Mouse (Mus musculus): ENCODE measurements around the gene AY074887. TPM values are rescaled to one million over a fixed set of nuclear protein-coding genes. Genes with fewer than 3 reads are reported as not detected.

Gene AY074887
- polyA plus RNA-seq, 1 experiment from 2014 or later = 1.0 TPM

DNA sequence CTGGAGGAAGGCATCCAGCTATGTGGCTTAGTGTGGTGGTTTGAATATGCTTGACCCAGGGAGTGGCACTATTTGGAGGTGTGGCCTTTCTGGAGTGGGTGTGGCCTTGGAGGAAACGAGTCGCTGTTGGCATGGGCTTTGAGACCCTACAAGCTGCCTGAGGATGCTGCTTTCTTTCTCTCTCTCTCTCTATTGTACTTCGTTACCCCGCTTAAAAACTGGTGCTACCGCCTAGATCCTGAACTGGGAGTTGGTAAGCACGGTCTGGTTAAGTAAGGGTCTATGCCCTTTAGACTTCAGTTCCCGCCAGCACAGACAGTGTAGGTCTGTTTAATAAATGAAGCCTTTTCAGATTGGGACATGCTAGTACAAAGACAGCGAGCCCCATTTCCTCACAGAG lies 34.4 kb downstream of the AY074887 start:
- ATAC-seq (ENCODE audit: insufficient number of reproducible peaks, low FRiP score, low TSS enrichment, low read depth) = no peak
- H3K27me3 ChIP-seq = no peaks in the 10 kb centered on the region
- no peak overlapping the region for H3K9ac ChIP-seq
- H3K4me1 ChIP-seq = 0 out of 2 replicates have a peak, but pooled peaks cover 6% of the 10 kb centered on the region
- H3K36me3 ChIP-seq = peaks cover 4% of the 10 kb centered on the region; the same call in 1 of the 2 replicates
- H3K9me3 ChIP-seq (replicated peaks) = no peaks in the 10 kb centered on the region
- 67% methylated on average over 8 of the region's 8 CpGs for WGBS
- peak overlapping the region; percentile 91 for H3K4me2 ChIP-seq (replicated peaks)
- H3K4me3 ChIP-seq (replicated peaks) = peak overlapping the region; percentile 72
- no peak overlapping the region for H3K27ac ChIP-seq (replicated peaks)

DNA sequence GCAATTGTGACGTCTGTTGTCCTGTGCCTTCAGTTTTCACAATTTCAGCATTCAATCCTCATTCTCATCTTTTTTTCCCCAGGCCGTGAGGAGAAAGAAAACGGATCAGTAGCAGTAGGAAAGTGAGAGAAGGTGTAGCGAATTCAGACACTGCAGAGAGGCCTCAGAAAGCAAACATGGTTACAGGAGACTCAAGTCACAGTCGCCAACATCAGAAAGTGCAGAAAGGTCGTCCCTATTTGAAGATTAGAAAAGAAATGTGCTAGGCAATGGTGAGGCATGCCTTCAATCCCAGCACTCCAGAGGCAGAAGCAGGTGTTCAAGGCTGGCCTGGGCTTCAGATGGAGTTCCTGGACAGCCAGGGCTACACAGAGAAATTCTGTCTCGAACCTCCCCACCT lies 35.2 kb downstream of the AY074887 start:
- H3K4me3 ChIP-seq (replicated peaks) = no peak overlapping the region
- 64% methylated on average over 7 of the region's 7 CpGs for WGBS
- H3K36me3 ChIP-seq = peaks cover 4% of the 10 kb centered on the region; the same call in 1 of the 2 replicates
- no peak overlapping the region for H3K9ac ChIP-seq
- no peak overlapping the region for H3K27ac ChIP-seq (replicated peaks)
- no peaks in the 10 kb centered on the region for H3K27me3 ChIP-seq
- H3K9me3 ChIP-seq (replicated peaks) = no peaks in the 10 kb centered on the region
- 0 out of 2 replicates have a peak, but pooled peaks cover 6% of the 10 kb centered on the region for H3K4me1 ChIP-seq
- no peak for ATAC-seq (ENCODE audit: insufficient number of reproducible peaks, low FRiP score, low TSS enrichment, low read depth)
- H3K4me2 ChIP-seq (replicated peaks) = no peak overlapping the region

DNA sequence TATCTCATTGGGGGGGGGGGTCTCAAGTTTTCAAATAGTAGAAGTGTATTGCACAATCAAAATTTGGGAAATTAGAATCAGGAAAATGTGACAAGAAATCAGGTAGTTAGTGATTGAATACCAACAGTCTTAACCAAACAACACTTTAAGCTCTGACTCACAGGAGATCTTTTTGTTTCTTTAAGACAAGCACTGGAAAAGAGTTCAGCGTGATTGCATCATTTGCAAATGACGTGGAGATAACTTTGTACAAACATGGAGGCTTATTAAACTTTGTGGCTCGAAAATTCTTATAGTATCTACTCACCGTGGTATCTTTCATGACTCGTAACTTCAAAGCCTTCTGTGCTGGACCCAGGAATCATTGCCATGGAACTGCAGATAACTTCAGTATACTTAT lies 41.4 kb downstream of the AY074887 start:
- Histone ChIP-seq H3K36me3 (peaks cover 45% of the 10 kb centered on the region), H3K4me1 (no peaks in the 10 kb centered on the region), H3K27me3 (no peaks in the 10 kb centered on the region), H3K9me3 (replicated peaks) (no peaks in the 10 kb centered on the region), H3K27ac (replicated peaks) (no peak overlapping the region), H3K4me3 (replicated peaks) (no peak overlapping the region), H3K4me2 (replicated peaks) (no peak overlapping the region), H3K9ac (no peak overlapping the region)
- ATAC-seq (ENCODE audit: insufficient number of reproducible peaks, low FRiP score, low TSS enrichment, low read depth) = no peak
- 85% methylated on average over 5 of the region's 5 CpGs for WGBS

Other genes with a start within 250 kb of the AY074887 start
- 142 and 143 TPM in 2 replicates for gene Wdr61, start 216.5 kb downstream of the AY074887 start, polyA plus RNA-seq (2015; fragmentation: Nextera tagmentation; extraction: Ambion mirVana)
- gene Crabp1, start 186.2 kb downstream of the AY074887 start, polyA plus RNA-seq (2015; fragmentation: Nextera tagmentation; extraction: Ambion mirVana) = 472 and 489 TPM in 2 replicates
- 26.2 and 27.2 TPM in 2 replicates for gene Ireb2, start 87.2 kb downstream of the AY074887 start, polyA plus RNA-seq (2015; fragmentation: Nextera tagmentation; extraction: Ambion mirVana)
- gene Hykk, start 33.7 kb downstream of the AY074887 start, polyA plus RNA-seq (2015; fragmentation: Nextera tagmentation; extraction: Ambion mirVana) = 4.7 and 5.4 TPM in 2 replicates
- gene Psma4, start 208 bp downstream of the AY074887 start, polyA plus RNA-seq (2015; fragmentation: Nextera tagmentation; extraction: Ambion mirVana) = 280 and 290 TPM in 2 replicates
- gene Chrna5, start 29.9 kb upstream of the AY074887 start, polyA plus RNA-seq (2015; fragmentation: Nextera tagmentation; extraction: Ambion mirVana) = 0.43 and 0.73 TPM in 2 replicates
- 0.49 and 0.54 TPM in 2 replicates for gene Chrna3, start 75.6 kb upstream of the AY074887 start, polyA plus RNA-seq (2015; fragmentation: Nextera tagmentation; extraction: Ambion mirVana)
- gene Chrnb4, start 97.8 kb upstream of the AY074887 start, polyA plus RNA-seq (2015; fragmentation: Nextera tagmentation; extraction: Ambion mirVana) = 0.59 and 0.65 TPM in 2 replicates
- 32.2 and 34.0 TPM in 2 replicates for gene Ube2q2, start 197.9 kb upstream of the AY074887 start, polyA plus RNA-seq (2015; fragmentation: Nextera tagmentation; extraction: Ambion mirVana)

Data from embryonic facial prominence, embryonic 15.5 days (tissue).